Mouse (Mus musculus) retina, embryonic 14.5 days (tissue): Measurements from ENCODE around the gene Nr2f1.

Source experiments
- DNase-seq: peaks from one replicate; pipeline ENCODE4 v3.0.0-alpha.2; 2015; ENCODE audit warnings: low spot score

Nr2f1 gene

GRCm38 (mm10) chr13:78200407-78200806 is 850 bp upstream of the Nr2f1 start:
- DNase-seq, result peak; percentile 98

- DNase-seq, result peak; percentile 72
Measured at GRCm38 (mm10) chr13:78198871-78199641, 501 bp downstream of the Nr2f1 start.

GRCm38 (mm10) chr13:78198391-78198870 is 1.1 kb downstream of the Nr2f1 start:
- peak; percentile 70 for DNase-seq

- peak; percentile 67 for DNase-seq
Measured at GRCm38 (mm10) chr13:78197819-78198390, 1.7 kb downstream of the Nr2f1 start.

GRCm38 (mm10) chr13:78197286-78197818 is 2.2 kb downstream of the Nr2f1 start:
- peak; percentile 64 for DNase-seq

GRCm38 (mm10) chr13:78196236-78196796 is 3.2 kb downstream of the Nr2f1 start:
- no peak for DNase-seq

- no peak for DNase-seq
Measured at GRCm38 (mm10) chr13:78195601-78196115, 3.9 kb downstream of the Nr2f1 start.

GRCm38 (mm10) chr13:78194850-78195600 is 4.5 kb downstream of the Nr2f1 start:
- peak; percentile 66 for DNase-seq

- no peak for DNase-seq
Measured at GRCm38 (mm10) chr13:78194135-78194849, 5.3 kb downstream of the Nr2f1 start.

GRCm38 (mm10) chr13:78193211-78193610 is 6.3 kb downstream of the Nr2f1 start:
- DNase-seq, result no peak

GRCm38 (mm10) chr13:78189586-78189985 is 10.0 kb downstream of the Nr2f1 start:
- no peak for DNase-seq

GRCm38 (mm10) chr13:78187833-78188232 is 11.7 kb downstream of the Nr2f1 start:
- no peak for DNase-seq

GRCm38 (mm10) chr13:78186340-78186946 is 13.1 kb downstream of the Nr2f1 start:
- DNase-seq, result no peak

- DNase-seq, result no peak
Measured at GRCm38 (mm10) chr13:78184786-78185466, 14.6 kb downstream of the Nr2f1 start.

- DNase-seq, result peak; percentile 54
Measured at GRCm38 (mm10) chr13:78183986-78184385, 15.6 kb downstream of the Nr2f1 start.

- no peak for DNase-seq
Measured at GRCm38 (mm10) chr13:78183004-78183403, 16.6 kb downstream of the Nr2f1 start.

GRCm38 (mm10) chr13:78181930-78182558 is 17.5 kb downstream of the Nr2f1 start:
- no peak for DNase-seq

- DNase-seq, result peak; percentile 71
Measured at GRCm38 (mm10) chr13:78181071-78181929, 18.3 kb downstream of the Nr2f1 start.

GRCm38 (mm10) chr13:78180261-78180660 is 19.3 kb downstream of the Nr2f1 start:
- DNase-seq, result no peak
